Mouse (Mus musculus) heart, adult 2 months (tissue): ENCODE data around the gene Ccdc9.

Experiments used
- CTCF ChIP-seq: fragments of 200-600 bp; IDR thresholded peaks from 2 replicates; pipeline ENCODE4 v1.8.1; 2022; ENCODE audit warnings: antibody characterized with exemption, mild to moderate bottlenecking, moderate library complexity
- POLR2A ChIP-seq: fragments of 200-500 bp; IDR thresholded peaks from 2 replicates; pipeline ENCODE4 v1.6.1; 2011; ENCODE audit warnings: mild to moderate bottlenecking, low read depth, low read length, control low read depth; ENCODE audit not compliant: insufficient read depth

- no peak for TF ChIP-seq CTCF
- no peak for TF ChIP-seq POLR2A
Observed at GRCm38 (mm10) chr7:16274922-16275890, 11.4 kb downstream of the Ccdc9 start.
